Mouse (Mus musculus): Measurements from ENCODE around the gene Jmjd8. TPM values are rescaled to one million over a fixed set of nuclear protein-coding genes. Genes with fewer than 3 reads are reported as not detected.

Gene Jmjd8
- polyA plus RNA-seq, 1 experiment, result 65.8 TPM

GRCm38 (mm10) chr17:25875171-25876136, 46.8 kb downstream of the Jmjd8 start:
- peak overlapping the region; percentile 74 for H3K27ac ChIP-seq (ENCODE audit: insufficient read depth, low read length)
- H3K27me3 ChIP-seq (ENCODE audit: control insufficient read depth, insufficient read depth, low read length), result no peaks in the 10 kb centered on the region
- WGBS, result under 1% methylated on average over 59 of the region's 59 CpGs
- peak; percentile 92 to 93 for DNase-seq
- H3K4me1 ChIP-seq (ENCODE audit: control insufficient read depth, insufficient read depth, low read length), result peaks cover 21% of the 10 kb centered on the region
- H3K4me3 ChIP-seq (replicated peaks; ENCODE audit: insufficient read depth, low read depth, low read length), result peak overlapping the region; percentile 96
- TF ChIP-seq CTCF (IDR thresholded peaks at IDR 0.05; ENCODE audit: borderline replicate concordance, insufficient read depth, low read depth, low read length), result no peak
- peak; percentile 99 for TF ChIP-seq POLR2A (IDR thresholded peaks at IDR 0.05; ENCODE audit: borderline replicate concordance, insufficient read depth, low read length)

DNA sequence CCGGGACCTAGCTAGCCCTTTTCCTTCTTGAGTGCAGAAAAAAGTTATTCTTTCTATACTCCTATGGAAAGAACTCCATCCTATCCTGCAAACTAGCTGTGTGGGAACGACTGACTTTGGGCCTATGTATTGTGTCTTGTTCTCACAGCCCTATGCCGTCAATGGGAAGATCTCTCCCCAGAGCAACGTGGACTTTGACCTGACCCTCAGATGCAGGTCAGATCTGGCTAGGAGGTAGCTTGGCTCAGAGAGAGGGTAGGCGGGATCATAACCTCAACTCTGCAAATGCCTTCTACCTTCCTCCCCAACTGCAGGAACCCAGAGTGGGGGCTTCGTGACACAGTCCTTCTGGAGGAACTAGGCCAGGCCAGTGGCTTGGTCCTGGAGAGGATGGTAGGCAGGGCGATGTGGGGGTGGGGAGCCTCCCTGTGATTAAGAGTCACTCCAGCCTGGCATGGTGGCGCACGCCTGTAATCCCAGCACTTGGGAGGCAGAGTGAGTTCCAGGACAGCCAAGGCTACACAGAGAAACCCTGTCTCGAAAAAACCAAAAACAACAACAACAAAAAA, 47.8 kb downstream of the Jmjd8 start:
- WGBS, result 43% methylated on average over 10 of the region's 10 CpGs
- TF ChIP-seq POLR2A (IDR thresholded peaks at IDR 0.05; ENCODE audit: borderline replicate concordance, insufficient read depth, low read length) (no peak), CTCF (IDR thresholded peaks at IDR 0.05; ENCODE audit: borderline replicate concordance, insufficient read depth, low read depth, low read length) (no peak)
- no peak for DNase-seq
- H3K27ac ChIP-seq (ENCODE audit: insufficient read depth, low read length), result no peak overlapping the region
- peak overlapping the region; percentile 96 for H3K4me3 ChIP-seq (replicated peaks; ENCODE audit: insufficient read depth, low read depth, low read length)
- no peaks in the 10 kb centered on the region for H3K27me3 ChIP-seq (ENCODE audit: control insufficient read depth, insufficient read depth, low read length)
- peaks cover 28% of the 10 kb centered on the region for H3K4me1 ChIP-seq (ENCODE audit: control insufficient read depth, insufficient read depth, low read length)

DNA sequence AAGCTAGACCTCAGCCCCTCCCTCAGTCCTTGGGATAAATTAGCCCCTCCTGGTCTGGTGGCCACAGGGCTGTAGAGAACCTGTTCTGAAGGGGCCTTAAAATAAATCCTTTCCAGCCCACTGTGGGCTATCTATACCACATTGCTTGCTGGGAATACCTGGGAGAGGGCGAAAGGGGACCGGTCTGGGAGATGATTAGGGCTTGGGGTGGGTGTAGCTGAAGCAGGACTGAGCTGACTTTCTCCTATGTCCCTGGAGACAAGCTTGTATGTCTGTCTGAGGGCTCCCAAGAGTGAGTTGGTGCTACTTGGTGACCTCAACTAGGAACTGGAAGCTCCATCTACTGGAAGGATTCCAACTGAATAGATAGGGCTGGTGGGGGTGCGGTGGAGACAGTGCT, 48.4 kb downstream of the Jmjd8 start:
- WGBS, result 86% methylated on average over 3 of the region's 3 CpGs
- no peaks in the 10 kb centered on the region for H3K27me3 ChIP-seq (ENCODE audit: control insufficient read depth, insufficient read depth, low read length)
- H3K27ac ChIP-seq (ENCODE audit: insufficient read depth, low read length), result no peak overlapping the region
- DNase-seq, result no peak
- TF ChIP-seq CTCF (IDR thresholded peaks at IDR 0.05; ENCODE audit: borderline replicate concordance, insufficient read depth, low read depth, low read length) (no peak), POLR2A (IDR thresholded peaks at IDR 0.05; ENCODE audit: borderline replicate concordance, insufficient read depth, low read length) (no peak)
- H3K4me3 ChIP-seq (replicated peaks; ENCODE audit: insufficient read depth, low read depth, low read length), result no peak overlapping the region
- H3K4me1 ChIP-seq (ENCODE audit: control insufficient read depth, insufficient read depth, low read length), result peaks cover 28% of the 10 kb centered on the region

DNA sequence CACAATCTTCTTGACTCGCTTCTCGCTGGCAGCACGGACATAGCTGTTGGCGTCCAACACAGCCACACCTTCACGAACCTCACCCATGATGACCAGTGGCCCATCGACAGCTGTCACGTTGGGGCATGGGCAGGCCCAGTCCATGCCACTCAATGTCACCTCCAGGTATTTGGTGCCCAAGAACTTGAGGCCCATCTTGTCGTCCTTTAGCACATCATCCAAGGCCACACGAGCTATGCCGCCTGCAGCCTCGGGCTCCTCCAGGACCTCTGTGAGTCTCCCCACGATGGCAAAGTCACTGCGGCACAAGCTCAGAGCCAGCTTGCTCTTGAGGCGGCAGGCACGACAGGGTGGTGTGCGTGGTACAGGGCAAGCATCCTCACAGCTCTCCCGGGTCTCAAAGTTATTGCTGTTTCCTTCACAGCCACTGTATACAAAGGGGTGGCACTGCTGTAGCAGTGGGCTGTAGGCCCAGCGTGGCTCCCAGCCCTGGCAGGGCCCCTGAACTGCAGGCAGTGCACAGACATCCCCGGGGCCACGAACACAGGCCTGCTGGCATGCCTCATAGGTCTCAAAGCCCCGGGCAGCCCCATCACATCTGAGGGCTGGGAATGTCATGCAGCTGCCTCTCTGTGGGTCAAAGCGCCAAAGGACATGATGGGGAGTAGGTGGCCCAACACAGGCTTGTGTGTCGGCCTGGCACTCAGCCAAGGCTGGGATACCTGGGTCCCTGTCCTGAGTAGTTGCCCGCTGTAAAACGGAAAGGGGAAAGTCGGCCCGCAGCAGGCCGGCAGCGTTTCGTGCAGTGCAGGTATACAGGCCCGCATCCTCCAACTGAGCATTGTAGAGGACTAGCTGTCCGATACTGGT, 49.3 kb downstream of the Jmjd8 start:
- H3K4me1 ChIP-seq (ENCODE audit: control insufficient read depth, insufficient read depth, low read length), result peaks cover 28% of the 10 kb centered on the region
- H3K27me3 ChIP-seq (ENCODE audit: control insufficient read depth, insufficient read depth, low read length), result no peaks in the 10 kb centered on the region
- WGBS, result 82% methylated on average over 32 of the region's 32 CpGs
- no peak overlapping the region for H3K4me3 ChIP-seq (replicated peaks; ENCODE audit: insufficient read depth, low read depth, low read length)
- TF ChIP-seq CTCF (IDR thresholded peaks at IDR 0.05; ENCODE audit: borderline replicate concordance, insufficient read depth, low read depth, low read length) (no peak), POLR2A (IDR thresholded peaks at IDR 0.05; ENCODE audit: borderline replicate concordance, insufficient read depth, low read length) (0 out of 2 replicates have a peak, but pooled peaks have one; percentile 12)
- no peak overlapping the region for H3K27ac ChIP-seq (ENCODE audit: insufficient read depth, low read length)
- peak in 1 of 2 experiments; percentile 34 for DNase-seq

DNA sequence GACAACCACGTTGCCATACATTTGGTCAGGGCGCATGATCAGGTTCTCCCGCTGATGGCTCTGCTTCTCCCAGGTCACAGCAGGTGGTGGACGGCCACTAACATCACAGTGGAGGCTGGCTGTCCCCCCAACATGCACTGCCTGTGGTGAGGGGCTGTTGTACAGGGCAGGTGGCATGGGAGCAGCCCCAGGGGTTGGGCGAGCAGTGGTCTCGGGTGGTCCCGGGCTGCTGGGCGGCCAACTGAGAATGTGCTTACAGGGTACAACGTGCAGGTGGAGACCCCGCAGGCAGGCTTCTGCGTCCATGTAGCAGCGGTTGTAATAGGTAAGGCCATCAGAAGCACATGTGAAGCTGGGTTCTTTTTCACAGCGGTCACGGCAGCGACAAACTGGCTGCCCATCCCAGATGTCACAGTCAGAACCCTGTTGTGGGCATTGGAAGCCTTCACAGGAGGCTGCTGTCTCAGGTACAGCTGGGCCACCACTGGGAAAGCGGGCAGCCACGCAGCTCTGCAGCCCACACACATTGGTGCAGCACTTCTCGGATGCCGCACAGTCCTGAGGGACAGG, 50.0 kb downstream of the Jmjd8 start:
- no peaks in the 10 kb centered on the region for H3K27me3 ChIP-seq (ENCODE audit: control insufficient read depth, insufficient read depth, low read length)
- no peak overlapping the region for H3K27ac ChIP-seq (ENCODE audit: insufficient read depth, low read length)
- H3K4me3 ChIP-seq (replicated peaks; ENCODE audit: insufficient read depth, low read depth, low read length), result no peak overlapping the region
- peaks cover 28% of the 10 kb centered on the region for H3K4me1 ChIP-seq (ENCODE audit: control insufficient read depth, insufficient read depth, low read length)
- TF ChIP-seq CTCF (IDR thresholded peaks at IDR 0.05; ENCODE audit: borderline replicate concordance, insufficient read depth, low read depth, low read length) (no peak), POLR2A (IDR thresholded peaks at IDR 0.05; ENCODE audit: borderline replicate concordance, insufficient read depth, low read length) (no peak)
- DNase-seq, result no peak
- WGBS, result 75% methylated on average over 19 of the region's 19 CpGs

DNA sequence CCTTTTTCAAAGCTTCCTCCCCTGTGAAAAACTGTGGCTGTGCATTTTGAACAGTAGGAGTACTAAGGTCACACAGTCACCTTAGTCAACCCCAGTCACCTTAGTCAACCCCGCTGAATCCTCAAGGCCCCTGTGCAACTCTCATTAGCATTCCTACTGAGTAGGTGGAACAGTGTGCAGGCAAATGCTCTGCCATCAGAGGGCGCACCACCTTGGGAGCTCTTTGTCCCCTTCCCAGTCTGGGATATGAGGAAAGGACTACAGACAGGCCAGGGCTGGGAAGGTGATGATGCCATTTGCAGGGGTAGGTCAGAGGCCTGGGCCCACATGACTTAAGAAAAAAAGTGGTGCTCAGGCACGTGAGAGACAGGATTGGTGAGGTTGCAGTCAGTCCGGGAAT, 50.6 kb downstream of the Jmjd8 start:
- Histone ChIP-seq H3K4me3 (replicated peaks; ENCODE audit: insufficient read depth, low read depth, low read length) (no peak overlapping the region), H3K27me3 (ENCODE audit: control insufficient read depth, insufficient read depth, low read length) (no peaks in the 10 kb centered on the region), H3K27ac (ENCODE audit: insufficient read depth, low read length) (no peak overlapping the region), H3K4me1 (ENCODE audit: control insufficient read depth, insufficient read depth, low read length) (peaks cover 28% of the 10 kb centered on the region)
- TF ChIP-seq POLR2A (IDR thresholded peaks at IDR 0.05; ENCODE audit: borderline replicate concordance, insufficient read depth, low read length) (no peak), CTCF (IDR thresholded peaks at IDR 0.05; ENCODE audit: borderline replicate concordance, insufficient read depth, low read depth, low read length) (peak; percentile 43; the same call in 1 of the 2 replicates)
- DNase-seq, result no peak
- 42% methylated on average over 4 of the region's 4 CpGs for WGBS

DNA sequence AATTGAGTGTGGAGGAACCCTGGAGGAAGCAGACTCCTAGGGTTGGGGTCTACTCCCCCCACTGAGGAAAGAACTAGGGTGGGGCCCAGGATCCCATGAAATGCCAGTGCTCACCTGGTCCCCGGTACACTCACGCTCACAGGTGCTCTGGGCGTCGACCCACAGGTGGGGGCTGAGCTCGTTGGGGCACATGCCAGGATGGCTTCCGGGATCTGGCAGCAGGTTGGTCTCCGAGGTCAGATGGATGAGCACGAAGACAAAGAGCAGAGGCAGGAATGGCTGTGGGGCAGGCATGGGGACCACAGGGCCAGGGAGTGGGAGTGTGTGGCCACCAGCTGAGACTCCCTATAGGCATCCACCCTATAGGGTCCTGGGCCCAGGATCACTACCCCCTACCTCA, 51.1 kb downstream of the Jmjd8 start:
- peaks cover 24% of the 10 kb centered on the region for H3K4me1 ChIP-seq (ENCODE audit: control insufficient read depth, insufficient read depth, low read length)
- peak overlapping the region; percentile 43; the same call in 1 of the 2 replicates for H3K27ac ChIP-seq (ENCODE audit: insufficient read depth, low read length)
- TF ChIP-seq CTCF (IDR thresholded peaks at IDR 0.05; ENCODE audit: borderline replicate concordance, insufficient read depth, low read depth, low read length) (no peak), POLR2A (IDR thresholded peaks at IDR 0.05; ENCODE audit: borderline replicate concordance, insufficient read depth, low read length) (no peak)
- H3K4me3 ChIP-seq (replicated peaks; ENCODE audit: insufficient read depth, low read depth, low read length), result no peak overlapping the region
- no peaks in the 10 kb centered on the region for H3K27me3 ChIP-seq (ENCODE audit: control insufficient read depth, insufficient read depth, low read length)
- peak in 1 of 2 experiments; percentile 51 for DNase-seq
- WGBS, result 17% methylated on average over 8 of the region's 8 CpGs

Data from cerebellum, adult 2 months (tissue).